Mouse (Mus musculus) spleen, postnatal 14 days (tissue): ENCODE measurements around the gene Rdh16.
"Not testable (repeated sequence)": the region's sequence is repeated elsewhere in the genome, so short reads cannot be mapped to it uniquely, and the experiment has no call there.

Experiments
- DNase-seq, 2 experiments: peaks; one replicate each; pipeline ENCODE4 v3.0.0; 2021 to 2022; ENCODE audit warnings: low spot score in 2 of 2

The Rdh16 gene

DNA sequence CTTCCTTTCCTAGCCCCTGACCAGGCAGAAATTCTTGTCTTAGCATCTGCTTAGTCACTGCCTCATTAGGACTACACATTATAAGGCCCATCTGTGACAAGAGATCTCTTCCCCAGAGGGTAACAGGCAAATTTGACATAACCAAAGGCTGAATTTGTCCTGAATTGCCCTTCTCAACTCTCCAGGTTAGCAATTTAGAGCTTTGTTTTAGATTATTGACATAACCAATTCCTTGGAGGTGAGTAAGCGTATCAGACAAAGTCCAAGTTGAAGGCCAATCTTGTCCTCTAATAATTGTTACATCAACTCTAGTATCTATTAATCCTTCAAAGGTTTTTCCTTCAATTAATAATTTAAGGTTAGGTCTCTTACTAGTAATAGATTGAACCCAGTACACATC, 33.2 kb downstream of the Rdh16 start:
- DNase-seq, result not testable (repeated sequence)

GRCm38 (mm10) chr10:127835292-127835691, 34.3 kb downstream of the Rdh16 start:
- no peak for DNase-seq

DNA sequence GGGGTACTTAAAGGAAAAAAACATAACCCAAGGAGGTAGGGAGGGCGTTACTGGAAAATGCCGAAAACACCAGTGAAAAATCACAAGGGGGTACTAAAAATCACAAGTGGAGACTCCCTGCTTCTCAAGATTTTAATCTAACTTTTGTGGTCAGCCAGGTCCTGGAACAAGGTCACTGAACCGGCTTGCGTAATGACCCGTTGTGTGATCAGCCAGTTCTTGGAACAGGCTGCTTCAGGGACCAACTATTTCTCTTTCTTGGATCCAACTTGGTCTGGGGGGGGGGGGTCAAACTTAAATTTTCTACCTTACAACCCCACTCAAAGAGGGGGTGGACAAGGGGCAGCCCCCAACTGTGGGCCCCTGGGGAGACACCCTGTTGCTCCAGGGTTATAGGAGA, 36.8 kb downstream of the Rdh16 start:
- not testable (repeated sequence) for DNase-seq

DNA sequence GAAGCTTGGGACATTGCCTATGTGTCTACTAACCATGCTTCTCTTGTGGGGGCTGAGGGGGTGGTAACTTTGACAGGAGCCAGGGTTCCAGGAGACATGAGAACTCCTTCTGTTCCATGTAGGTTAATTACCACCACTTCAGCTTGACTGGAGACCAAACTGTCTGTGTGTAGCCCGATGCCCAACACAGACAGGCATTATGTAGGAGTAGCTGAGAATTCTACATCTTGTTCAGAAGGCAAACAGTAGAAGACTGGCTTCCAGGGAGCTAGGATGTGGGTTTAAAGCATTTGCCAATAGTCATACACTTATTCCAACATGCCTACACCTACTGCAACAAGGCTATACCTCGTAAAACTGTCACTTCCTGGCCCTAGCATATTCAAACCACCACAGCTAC, 37.6 kb downstream of the Rdh16 start:
- DNase-seq, result no peak

GRCm38 (mm10) chr10:127840776-127841175, 39.8 kb downstream of the Rdh16 start:
- no peak for DNase-seq

- DNase-seq, result not testable (repeated sequence)
Observed at GRCm38 (mm10) chr10:127845945-127846344, 45.0 kb downstream of the Rdh16 start.

DNA sequence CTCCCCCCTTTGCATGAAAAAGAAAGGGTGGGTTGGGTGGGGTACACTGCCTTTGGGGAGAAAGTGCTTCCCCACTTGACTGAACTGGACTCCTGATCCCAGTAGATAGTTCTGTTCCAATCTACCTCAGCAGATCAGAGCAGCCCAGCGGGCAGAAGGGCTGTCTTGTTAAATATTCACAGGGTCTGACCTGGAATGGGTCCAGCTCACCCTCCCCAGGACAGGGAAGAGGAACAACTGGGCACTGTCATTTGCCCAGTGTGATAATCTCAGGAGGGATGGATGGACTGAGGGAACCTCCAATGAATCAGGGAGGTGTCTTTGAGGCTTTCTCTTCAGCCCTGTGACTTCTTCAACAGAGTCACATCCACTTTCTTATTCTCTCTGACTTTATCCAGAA, 47.1 kb downstream of the Rdh16 start:
- no peak for DNase-seq

DNA sequence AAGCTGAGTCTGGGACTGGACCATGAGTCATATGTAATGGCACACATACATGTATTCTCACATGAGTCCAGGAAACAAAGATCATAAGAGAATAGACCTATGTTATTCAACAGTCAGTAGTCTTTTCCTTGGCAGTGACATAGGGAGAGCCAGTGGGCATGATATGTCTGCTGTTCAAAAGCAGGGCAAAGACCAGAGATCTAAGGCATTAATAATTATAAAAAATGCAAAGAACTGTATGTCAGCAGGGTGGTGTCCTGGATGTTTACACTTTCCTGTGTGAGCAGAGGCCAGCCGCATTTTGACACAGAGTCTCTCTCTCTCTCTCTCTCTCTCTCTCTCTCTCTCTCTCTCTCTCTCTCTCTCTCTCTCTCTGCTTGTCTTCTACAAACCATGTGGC, 48.7 kb downstream of the Rdh16 start, which contains the start of gene Rdh19:
Gene Rdh19 (plus strand): TSS at position 301 of the 400 bp plus-strand sequence.
- DNase-seq, result no peak

- DNase-seq, result no peak
Observed at GRCm38 (mm10) chr10:127856376-127856775, 55.4 kb downstream of the Rdh16 start.

GRCm38 (mm10) chr10:127864931-127865330, 64.0 kb downstream of the Rdh16 start:
- DNase-seq, result no peak

GRCm38 (mm10) chr10:127866232-127866631, 65.3 kb downstream of the Rdh16 start, which contains the start of gene Rdh16f2:
Rdh16f2 (plus strand) TSS chr10:127866474.
- no peak for DNase-seq

- DNase-seq, result no peak
Observed at GRCm38 (mm10) chr10:127872484-127872883, 71.5 kb downstream of the Rdh16 start.

DNA sequence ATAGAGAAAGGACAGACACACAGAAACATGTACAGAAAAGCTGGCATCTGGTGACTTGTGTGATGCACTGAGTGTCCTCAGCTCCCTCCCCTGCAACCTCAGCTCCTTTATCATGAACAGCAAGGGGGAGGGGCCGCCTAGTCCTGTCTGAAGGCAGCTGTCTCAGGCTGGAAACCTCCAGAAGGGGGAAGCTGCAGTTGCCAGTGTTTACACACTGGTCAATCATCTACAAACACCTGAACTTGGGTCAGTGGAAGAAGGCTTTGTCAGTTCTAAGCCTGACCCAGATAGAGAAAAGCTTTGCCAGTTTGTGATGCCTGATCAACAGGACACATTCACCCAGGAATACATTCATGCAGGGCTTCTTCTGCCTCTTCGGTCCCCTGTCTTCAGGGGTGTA, 76.7 kb downstream of the Rdh16 start:
- DNase-seq, result no peak

DNA sequence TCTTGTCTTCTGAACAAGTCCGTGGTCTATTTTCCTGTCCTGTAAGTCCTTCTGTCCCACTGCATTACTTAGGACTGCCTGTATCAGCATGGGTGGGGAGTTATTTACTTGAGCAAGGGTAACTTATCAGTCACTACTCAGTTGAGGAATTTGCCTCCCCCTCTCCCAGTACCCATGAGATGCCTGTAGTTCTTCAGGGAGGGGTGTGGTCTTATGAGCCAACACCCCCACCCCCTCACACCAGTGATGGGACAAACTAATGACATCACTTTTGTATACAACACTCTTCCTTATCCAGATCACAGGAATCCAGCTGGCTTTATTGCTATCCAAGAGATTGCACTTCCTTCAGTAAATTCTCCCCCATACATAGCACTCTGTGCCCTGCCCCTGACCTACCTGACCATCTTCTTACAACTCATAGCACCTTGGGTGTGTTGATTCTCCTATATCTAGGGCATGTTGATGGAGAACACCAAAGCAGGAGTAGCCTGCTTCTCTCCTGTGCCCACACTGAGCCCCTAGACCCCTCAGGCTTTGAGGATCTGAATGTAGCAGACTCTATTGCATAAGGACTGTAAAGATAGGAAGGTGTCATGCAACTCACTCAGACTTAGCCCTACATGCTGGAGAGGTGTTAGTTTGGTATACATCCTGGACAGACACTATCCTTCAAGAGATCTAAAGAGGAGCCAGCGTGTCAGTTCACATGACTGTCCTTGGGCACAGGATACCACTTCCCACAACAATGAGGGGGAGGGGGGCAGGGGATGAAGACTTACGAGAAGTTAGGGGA, 77.5 kb downstream of the Rdh16 start:
- no peak for DNase-seq

- DNase-seq, result no peak
Observed at GRCm38 (mm10) chr10:127879155-127879688, 78.3 kb downstream of the Rdh16 start.

- no peak for DNase-seq
Observed at GRCm38 (mm10) chr10:127881041-127881440, 80.1 kb downstream of the Rdh16 start.

- no peak for DNase-seq
Observed at GRCm38 (mm10) chr10:127886551-127886950, 85.6 kb downstream of the Rdh16 start.

DNA sequence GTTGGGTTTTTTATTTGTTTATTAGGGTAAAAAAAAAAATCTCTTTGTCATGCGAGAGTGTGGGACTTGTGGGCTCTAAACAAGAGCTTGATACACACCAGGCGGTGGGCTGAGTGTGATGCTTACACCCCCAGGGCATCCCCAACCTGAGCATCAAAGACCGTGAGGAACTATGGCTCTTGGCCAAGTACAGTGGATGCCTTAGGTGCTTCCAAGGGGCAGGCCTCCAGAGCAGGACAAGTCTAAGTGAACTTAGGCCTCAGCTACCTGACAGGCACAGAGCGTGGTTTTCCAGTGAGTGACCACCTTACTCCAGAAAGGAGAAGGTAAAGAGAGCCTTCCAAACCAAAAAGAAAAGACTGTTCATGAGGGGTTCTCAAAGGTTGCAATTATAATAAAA, 86.0 kb downstream of the Rdh16 start:
- DNase-seq, result no peak

DNA sequence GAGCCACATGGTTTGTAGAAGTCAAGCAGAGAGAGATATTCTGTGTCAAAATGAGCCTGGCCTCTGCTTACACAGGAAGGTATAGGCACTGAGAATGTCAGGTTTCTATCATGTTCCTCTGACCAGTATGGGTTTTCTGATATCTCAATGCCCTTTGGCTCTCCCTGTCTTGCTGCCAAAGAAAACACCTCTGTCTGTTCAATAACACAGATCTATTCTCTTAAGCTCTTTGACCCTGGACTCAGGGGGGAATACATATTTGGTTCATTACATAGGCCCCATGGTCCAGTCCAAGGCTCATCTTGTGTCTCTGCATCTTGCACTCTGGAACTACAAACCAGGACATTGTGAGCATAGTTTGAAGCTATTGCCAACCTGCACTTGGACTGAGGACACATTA, 87.7 kb downstream of the Rdh16 start, which contains the start of gene Rdh7:
Gene Rdh7 (minus strand): TSS at position 213 of the 400 bp plus-strand sequence.
- DNase-seq, result no peak

GRCm38 (mm10) chr10:127891481-127891880, 90.5 kb downstream of the Rdh16 start:
- no peak for DNase-seq

DNA sequence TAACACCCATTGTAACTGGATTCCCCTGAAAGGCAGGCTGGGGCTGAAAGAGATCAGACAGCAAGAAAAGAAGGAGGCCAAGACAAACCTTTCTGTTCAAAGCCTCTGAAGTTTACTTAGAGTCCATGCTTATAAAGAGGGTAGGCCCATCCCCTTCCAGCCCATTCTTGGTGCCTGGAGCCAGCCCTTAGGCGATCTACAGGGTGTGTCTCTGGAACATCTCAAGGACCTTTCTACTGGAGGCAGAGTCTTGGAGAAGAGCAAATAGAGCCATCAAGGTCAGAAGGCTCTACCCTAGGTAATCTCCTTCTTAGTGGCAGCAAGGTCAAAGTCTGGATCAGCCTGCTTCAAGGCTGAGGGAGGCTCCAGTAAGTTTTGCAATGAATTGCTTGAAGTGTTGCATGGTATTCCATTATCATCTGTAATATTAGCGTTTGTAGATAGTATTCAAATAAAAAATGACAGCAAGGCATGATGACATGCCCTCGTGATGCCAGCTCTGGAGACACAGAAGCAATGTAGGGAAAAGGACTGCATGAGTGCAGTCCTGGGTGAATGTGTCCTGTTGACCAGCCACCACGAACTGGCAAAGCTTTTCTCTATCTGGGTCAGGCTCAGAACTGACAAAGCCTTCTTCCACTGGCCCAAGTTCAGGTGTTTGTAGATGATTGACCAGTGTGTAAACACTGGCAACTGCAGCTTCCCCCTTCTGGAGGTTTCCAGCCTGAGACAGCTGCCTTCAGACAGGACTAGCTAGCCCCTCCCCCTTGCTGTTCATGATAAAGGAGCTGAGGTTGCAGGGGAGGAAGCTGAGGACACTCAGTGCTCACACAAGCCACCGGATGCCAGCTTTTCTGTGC, 92.4 kb downstream of the Rdh16 start:
- not testable (repeated sequence) for DNase-seq
